Mouse (Mus musculus) spleen, adult 10 weeks (tissue): Measurements from ENCODE around the gene Hsh2d. TPM values are rescaled to one million over a fixed set of nuclear protein-coding genes. Genes with fewer than 3 reads are reported as not detected.

Experiments
- polyA plus RNA-seq: library from polyadenylated mRNA; stranded (reverse); fragments of 350-450 nt; fragmentation: Illumina TruSeq; extraction: RNeasy Lipid Tissue Mini Kit (QIAGEN cat#74804); gene quantifications from one replicate; pipeline ENCODE4 v1.2.3, GENCODE M21; 2015; ENCODE audit warnings: low replicate concordance; ENCODE audit not compliant: insufficient read depth

Gene Hsh2d
- 26.3 TPM for polyA plus RNA-seq

DNA sequence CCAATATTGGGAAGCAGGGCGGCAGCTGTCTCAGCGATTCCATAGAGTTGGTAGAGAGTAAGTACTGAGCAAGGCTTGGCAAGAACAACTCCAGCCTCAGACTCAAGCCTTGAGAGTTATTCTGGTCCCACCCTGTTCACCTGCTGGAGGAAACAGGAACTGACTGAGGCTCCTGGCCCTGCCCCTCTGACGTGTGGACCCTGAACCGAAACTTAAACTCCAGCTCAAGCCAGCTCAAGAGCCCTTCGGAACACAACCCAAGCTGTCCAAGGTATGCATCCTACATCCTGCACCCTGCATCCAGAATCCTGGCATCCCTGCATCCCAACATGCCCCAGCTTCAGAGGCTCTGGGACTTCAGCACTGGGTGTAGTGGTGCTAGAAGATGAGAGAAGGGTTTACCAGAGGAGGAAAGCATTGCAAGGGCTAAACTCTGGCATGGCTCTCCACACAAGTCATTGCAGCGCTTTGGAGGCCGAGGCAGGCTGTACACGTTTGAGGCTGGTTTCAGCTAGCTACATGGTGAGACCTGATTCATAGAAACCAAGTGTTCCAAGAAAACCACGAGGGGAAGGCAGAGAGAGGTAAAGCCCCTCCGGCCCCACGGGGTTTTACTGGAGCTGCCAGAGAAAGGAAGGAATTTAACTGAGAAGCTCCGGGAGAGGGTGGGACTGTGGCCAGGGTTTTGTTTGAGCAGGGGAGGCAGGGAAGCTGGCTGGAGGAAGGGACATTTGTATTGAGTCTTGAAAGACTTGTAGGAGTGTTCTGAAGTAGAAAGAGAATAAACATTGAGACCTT, at the start of gene Hsh2d:
Gene Hsh2d (plus strand): TSS at position 222 of the 798 bp plus-strand sequence.

DNA sequence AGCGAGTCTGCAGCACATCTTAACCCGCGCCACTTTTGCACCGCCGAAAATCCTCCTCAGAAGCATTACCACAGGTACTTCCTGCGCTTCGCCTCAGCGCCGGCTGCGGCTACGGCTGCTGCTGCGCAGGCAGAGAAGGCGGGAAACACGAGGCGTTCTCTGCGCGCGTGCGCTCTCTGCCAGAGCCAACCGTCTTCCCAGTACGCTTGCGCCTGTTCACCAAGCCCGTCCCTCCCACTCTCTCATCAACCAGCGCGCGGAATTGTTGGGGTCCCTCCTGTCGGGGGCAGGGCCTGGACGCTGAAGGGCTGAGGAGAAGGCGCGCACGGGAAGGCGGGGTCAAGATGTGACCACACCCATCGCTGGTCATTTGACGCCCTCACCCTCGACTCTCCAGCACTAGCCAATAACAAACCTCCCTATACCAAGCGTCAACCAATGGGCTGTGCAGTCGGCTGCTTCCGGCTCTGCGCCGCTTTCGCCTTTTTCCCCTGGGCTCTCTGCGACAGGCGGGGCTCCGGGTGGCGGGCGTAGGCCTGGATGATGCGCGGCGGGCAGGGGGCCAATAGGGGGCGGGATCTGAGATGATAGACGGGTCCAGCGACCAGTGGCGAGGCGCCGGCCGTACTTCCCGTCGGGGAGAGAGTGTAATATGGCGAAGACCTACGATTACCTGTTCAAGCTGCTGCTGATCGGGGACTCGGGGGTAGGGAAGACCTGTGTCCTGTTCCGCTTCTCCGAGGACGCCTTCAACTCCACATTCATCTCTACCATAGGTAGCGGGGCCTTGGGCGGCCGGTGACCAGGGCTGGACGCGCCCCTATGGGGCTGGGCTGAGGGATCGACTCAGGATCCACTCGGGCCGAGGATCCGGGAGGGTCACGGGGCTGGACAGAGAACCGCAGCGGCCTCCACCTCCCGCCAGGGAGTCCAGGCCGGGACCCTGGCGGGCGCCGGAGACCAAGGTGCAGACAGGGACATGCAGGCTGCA, 28.4 kb upstream of the Hsh2d start, which contains the start of gene Rab8a:
Gene Rab8a (plus strand): TSS at position 494 of the 991 bp plus-strand sequence.

DNA sequence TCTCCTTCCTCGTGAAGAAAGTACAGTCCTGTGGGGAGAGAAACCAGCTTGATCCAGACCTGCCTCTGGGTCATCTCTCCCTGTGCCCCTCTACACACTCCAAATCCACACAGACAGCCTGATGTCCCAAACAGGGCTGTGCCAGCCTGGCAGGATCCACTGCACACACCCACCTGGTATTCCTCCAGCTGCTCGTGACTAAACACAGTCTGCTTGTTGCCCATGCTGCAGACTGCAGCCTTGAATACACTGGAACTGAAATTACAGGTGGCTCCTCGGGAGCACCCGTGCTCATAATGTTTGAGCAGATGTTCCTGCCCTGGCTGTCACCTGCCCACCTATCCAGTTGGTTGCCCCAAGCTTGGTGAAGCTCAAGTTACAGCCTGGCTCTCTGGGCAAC, 23.3 kb downstream of the Hsh2d start, which contains the start of gene Cib3:
Gene Cib3 (minus strand): TSS at position 87 of the 400 bp plus-strand sequence.

DNA sequence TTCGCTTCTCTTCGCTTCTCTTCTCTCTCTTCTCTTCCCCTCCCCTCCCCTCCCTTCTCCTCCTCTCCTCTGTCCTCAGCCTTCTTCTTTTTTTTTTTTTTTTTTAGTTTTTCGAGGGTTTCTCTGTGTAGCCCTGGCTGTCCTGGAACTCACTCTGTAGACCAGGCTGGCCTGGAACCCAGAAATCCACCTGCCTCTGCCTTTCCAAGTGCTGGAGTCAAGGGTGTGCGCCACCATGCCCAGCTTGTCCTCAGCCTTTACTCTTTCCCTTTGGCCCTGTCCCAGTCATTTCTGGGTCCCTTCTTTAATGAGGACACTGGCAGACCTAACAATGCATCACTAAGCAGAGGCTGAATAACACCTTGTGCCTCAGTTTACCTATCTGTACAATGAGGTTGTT, 24.1 kb downstream of the Hsh2d start, which contains the start of gene Gm11034:
Gene Gm11034 (minus strand): TSS at position 101 of the 400 bp plus-strand sequence.

DNA sequence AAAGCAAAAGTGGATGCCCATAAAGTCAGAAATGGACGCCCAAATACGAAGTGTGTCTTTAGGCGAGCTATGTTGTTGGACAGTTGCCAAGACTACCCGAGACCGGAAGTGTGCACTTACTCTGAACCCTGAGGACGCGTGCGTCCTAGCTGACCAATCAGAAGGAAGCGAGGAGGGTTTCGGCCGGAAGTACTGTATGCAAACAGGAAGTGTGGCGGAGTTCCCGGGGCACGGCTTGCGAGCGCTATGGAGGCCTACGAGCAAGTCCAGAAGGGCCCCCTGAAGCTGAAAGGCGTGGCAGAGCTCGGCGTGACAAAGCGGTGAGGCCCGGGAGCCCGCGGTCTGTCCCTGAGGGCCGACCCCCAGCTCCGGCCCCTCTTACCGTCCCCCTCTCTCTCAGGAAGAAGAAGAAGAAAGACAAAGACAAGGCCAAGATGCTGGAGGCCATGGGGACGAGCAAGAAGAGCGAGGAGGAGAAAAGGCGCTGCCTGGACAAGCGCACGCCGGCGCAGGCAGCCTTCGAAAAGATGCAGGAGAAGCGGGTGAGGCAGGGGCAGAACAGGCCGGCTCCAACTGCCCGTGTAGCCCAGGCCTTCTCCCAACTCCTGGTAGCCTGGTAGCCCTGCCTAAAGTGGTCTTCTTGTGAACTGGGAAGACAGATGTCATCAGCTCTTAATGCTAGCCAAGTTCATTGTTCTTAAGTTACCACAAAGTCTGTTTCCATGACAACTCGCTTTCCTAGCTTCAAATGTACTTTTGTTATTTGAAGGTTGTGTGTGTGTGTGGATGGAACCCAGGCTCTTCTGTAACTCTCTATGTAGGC, 30.3 kb downstream of the Hsh2d start, which contains the start of gene Fam32a:
Gene Fam32a (plus strand): TSS at position 190 of the 823 bp plus-strand sequence.

DNA sequence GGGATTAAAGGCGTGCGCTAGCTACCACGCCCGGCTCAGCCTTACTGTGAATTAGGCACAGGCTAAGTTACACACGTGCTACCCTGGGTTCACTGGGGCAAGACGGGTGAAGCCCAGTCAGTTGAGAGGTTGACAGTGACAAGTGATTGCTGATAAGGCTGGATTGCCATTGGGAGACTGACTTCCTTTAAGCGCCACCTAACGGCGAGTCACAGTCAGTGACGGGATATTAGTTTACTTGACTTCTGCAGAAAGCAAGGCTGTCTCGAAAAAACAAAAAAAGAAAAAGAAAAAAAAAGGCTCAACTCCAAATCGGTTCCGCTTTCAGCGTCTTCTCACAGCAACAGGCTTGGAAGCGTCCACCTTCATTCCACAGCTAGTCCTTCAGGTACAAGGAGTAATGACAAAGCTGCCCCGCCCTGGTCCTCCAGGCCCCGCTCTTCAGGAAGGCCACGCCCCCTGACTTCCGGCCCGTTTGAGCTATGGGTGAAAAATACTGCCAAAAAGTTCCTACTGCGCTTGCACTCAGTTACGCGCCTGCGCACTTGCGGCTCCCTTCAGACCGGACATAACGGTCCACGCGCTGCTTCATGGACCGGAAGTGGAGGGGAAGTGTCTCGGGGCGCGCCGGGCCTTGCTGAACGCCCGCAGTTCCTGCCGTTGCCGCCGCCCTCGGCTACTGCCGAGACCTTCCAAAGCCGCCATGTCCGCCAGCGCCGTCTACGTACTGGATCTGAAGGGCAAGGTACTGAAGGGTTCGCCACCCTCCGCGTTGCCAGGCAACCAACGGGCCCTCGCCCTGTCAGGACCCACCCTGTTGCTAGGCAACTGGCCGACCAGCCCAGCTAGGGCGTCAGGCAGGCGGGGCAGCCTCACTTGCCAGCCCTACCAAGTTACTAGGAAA, 50.3 kb downstream of the Hsh2d start, which contains the start of gene Ap1m1:
Gene Ap1m1 (plus strand): TSS at position 520 of the 904 bp plus-strand sequence.

Other genes starting within 250 kb of the Hsh2d start
- 56.0 TPM for gene Zfp961, start 238.6 kb upstream of the Hsh2d start, polyA plus RNA-seq
- gene Cyp4f18, start 180.0 kb upstream of the Hsh2d start, polyA plus RNA-seq = 35.6 TPM
- 0.08 TPM for gene Olfr372, start 148.4 kb upstream of the Hsh2d start, polyA plus RNA-seq
- not detected for gene Olfr373, start 106.5 kb upstream of the Hsh2d start, polyA plus RNA-seq
- 0.10 TPM for gene Olfr374, start 82.6 kb upstream of the Hsh2d start, polyA plus RNA-seq
- gene Tpm4, start 54.7 kb upstream of the Hsh2d start, polyA plus RNA-seq = 486 TPM
- gene Rab8a, start 28.4 kb upstream of the Hsh2d start, polyA plus RNA-seq = 177 TPM
- gene Cib3, start 23.2 kb downstream of the Hsh2d start, polyA plus RNA-seq = 0.79 TPM
- not detected for gene Gm11034, start 24.0 kb downstream of the Hsh2d start, polyA plus RNA-seq
- gene Fam32a, start 30.1 kb downstream of the Hsh2d start, polyA plus RNA-seq = 74.4 TPM
- 94.1 TPM for gene Ap1m1, start 50.4 kb downstream of the Hsh2d start, polyA plus RNA-seq
- gene Gm10282, start 115.6 kb downstream of the Hsh2d start, polyA plus RNA-seq = 4.5 TPM
- gene Klf2, start 129.4 kb downstream of the Hsh2d start, polyA plus RNA-seq = 88.1 TPM
- 83.9 TPM for gene Eps15l1, start 231.8 kb downstream of the Hsh2d start, polyA plus RNA-seq